Mouse (Mus musculus) liver, postnatal 0 days (tissue): ENCODE results near the gene T2.
"Not testable (repeated sequence)": the region's sequence is repeated elsewhere in the genome, so short reads cannot be mapped to it uniquely, and the experiment has no call there.

Source experiments
- CTCF ChIP-seq: sonication (generic); IDR thresholded peaks from 2 replicates; pipeline ENCODE4 v1.5.1; 2016; ENCODE audit warnings: antibody characterized with exemption, low read depth
- EP300 ChIP-seq: IDR thresholded peaks from 2 replicates; pipeline ENCODE4 v1.6.1; 2016; ENCODE audit warnings: antibody characterized with exemption, low read depth, mild to moderate bottlenecking

DNA sequence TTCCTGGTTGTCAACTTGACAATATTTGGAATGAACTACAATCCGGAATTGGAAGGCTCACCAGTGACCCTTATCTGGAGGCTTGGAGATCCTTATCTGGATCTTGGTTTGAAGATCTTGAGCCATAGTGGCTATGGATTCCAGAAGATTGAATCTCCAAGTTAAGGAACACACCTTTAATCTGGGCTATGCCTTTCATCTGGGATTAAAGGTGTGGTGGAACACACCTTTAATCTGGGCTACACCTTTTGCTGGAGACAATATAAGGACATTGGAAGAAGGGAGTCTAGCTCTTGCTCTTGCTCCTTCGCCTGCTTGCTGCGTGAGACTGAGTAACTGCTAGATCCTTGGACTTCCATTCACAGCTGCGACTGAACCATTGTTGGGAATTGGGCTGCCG, 18.6 kb upstream of the T2 start, which contains the start of gene Prr18:
- TF ChIP-seq CTCF, EP300: not testable (repeated sequence)
